Mouse (Mus musculus) kidney, postnatal 0 days (tissue): ENCODE measurements around the gene Hmgn1. TPM values are rescaled to one million over a fixed set of nuclear protein-coding genes. Genes with fewer than 3 reads are reported as not detected.

Experiments
- ATAC-seq: fragments of 200-750 bp; cut with Nextera tagmentation; replicated peaks from 2 replicates; pipeline ENCODE4 v1.8.0; 2017; ENCODE audit warnings: low read depth, moderate number of reproducible peaks, moderate TSS enrichment, moderate library complexity; ENCODE audit not compliant: low FRiP score
- DNase-seq: peaks from one replicate; pipeline ENCODE4 v3.0.0-alpha.2; 2016; ENCODE audit warnings: low spot score
- H3K27ac ChIP-seq: fragments of 300-500 bp; sonication (generic); 2 replicates; pipeline ENCODE4 v1.5.1; 2014; ENCODE audit warnings: mild to moderate bottlenecking
- H3K27me3 ChIP-seq: fragments of 300-500 bp; sonication (generic); 2 replicates; pipeline ENCODE4 v1.6.1; 2014; ENCODE audit warnings: low read length, mixed read lengths; ENCODE audit not compliant: insufficient read depth
- H3K36me3 ChIP-seq: fragments of 300-500 bp; sonication (generic); 2 replicates; pipeline ENCODE4 v1.6.1; 2014; ENCODE audit warnings: low read length, mixed read lengths; ENCODE audit not compliant: insufficient read depth
- H3K4me1 ChIP-seq: fragments of 300-500 bp; sonication (generic); replicated peaks from 2 replicates; pipeline ENCODE4 v1.6.1; 2014; ENCODE audit warnings: antibody characterized with exemption, low read length, mixed read lengths; ENCODE audit not compliant: insufficient read depth
- H3K4me2 ChIP-seq: fragments of 300-500 bp; sonication (generic); 2 replicates; pipeline ENCODE4 v1.6.1; 2014; ENCODE audit warnings: mild to moderate bottlenecking, low read length, moderate library complexity, mixed read lengths
- H3K4me3 ChIP-seq: fragments of 300-500 bp; sonication (generic); replicated peaks from 2 replicates; pipeline ENCODE4 v1.5.1; 2014; ENCODE audit warnings: low read depth, low read length
- H3K9ac ChIP-seq: fragments of 300-500 bp; sonication (generic); 2 replicates; pipeline ENCODE4 v1.6.1; 2014; ENCODE audit warnings: low read depth, low read length
- H3K9me3 ChIP-seq: fragments of 300-500 bp; sonication (generic); replicated peaks from 2 replicates; pipeline ENCODE4 v1.6.1; 2016; ENCODE audit warnings: low read length, inconsistent platforms, mixed read lengths
- CTCF ChIP-seq: IDR thresholded peaks from 2 replicates; pipeline ENCODE4 v1.5.1; 2016; ENCODE audit warnings: antibody characterized with exemption, low read depth, mild to moderate bottlenecking, moderate library complexity
- WGBS: fragments of 180-500 bp; shearing (Covaris S2); extraction: QIAGEN DNeasy Blood & Tissue Kit; methylation state at CpG from one replicate; pipeline ENCODE4 v1.1.7; 2014; 5-methylcytosine and 5-hydroxymethylcytosine counted together
- polyA plus RNA-seq: library from polyadenylated mRNA; unstranded; fragments of >200 nt; fragmentation: Nextera tagmentation; extraction: Ambion mirVana; gene quantifications from 2 replicates; pipeline ENCODE4 v1.2.1, GENCODE M21; 2015

Gene Hmgn1
- 551 and 628 TPM in 2 replicates for polyA plus RNA-seq

- peaks cover 6% of the 10 kb centered on the region for H3K4me1 ChIP-seq
- peak within 1 kb of the TSS; percentile 72 for H3K4me2 ChIP-seq
- ATAC-seq (peak; percentile 96), DNase-seq (peak; percentile 98)
- peak within 1 kb of the TSS; percentile 97 for H3K27ac ChIP-seq
- H3K4me3 ChIP-seq: peak within 1 kb of the TSS; percentile 98
- H3K9ac ChIP-seq: peak within 1 kb of the TSS; percentile 93
- TF ChIP-seq CTCF: peak; percentile 15; the same call in 1 of the 2 replicates
- WGBS: under 1% methylated on average over 53 of the region's 72 CpGs
- H3K36me3 ChIP-seq: peaks cover 25% of the 10 kb centered on the region
- H3K27me3 ChIP-seq: no peaks in the 10 kb centered on the region
- H3K9me3 ChIP-seq: no peaks in the 10 kb centered on the region
Observed at GRCm38 (mm10) chr16:96127657-96128344, at the start of gene Hmgn1. TSS of gene Hmgn1 (minus strand) at chr16:96127729.

- 49% methylated on average over 2 of the region's 2 CpGs for WGBS
- no peaks in the 10 kb centered on the region for H3K4me1 ChIP-seq
- DNase-seq (no peak), ATAC-seq (peak; percentile 33; the same call in 1 of the 2 replicates)
- H3K9ac ChIP-seq: no peak overlapping the region
- H3K4me2 ChIP-seq: no peak overlapping the region
- no peaks in the 10 kb centered on the region for H3K36me3 ChIP-seq
- H3K27ac ChIP-seq: no peak overlapping the region
- H3K4me3 ChIP-seq: no peak overlapping the region
- H3K27me3 ChIP-seq: no peaks in the 10 kb centered on the region
- no peaks in the 10 kb centered on the region for H3K9me3 ChIP-seq
- no peak for TF ChIP-seq CTCF
Observed at GRCm38 (mm10) chr16:96175399-96175798, 47.9 kb upstream of the Hmgn1 start.

GRCm38 (mm10) chr16:96173648-96174047, 46.1 kb upstream of the Hmgn1 start:
- Histone ChIP-seq H3K27ac (no peak overlapping the region), H3K9me3 (no peaks in the 10 kb centered on the region), H3K4me1 (no peaks in the 10 kb centered on the region), H3K36me3 (no peaks in the 10 kb centered on the region), H3K9ac (no peak overlapping the region), H3K4me3 (no peak overlapping the region), H3K27me3 (no peaks in the 10 kb centered on the region), H3K4me2 (no peak overlapping the region)
- WGBS: 60% methylated on average over 8 of the region's 8 CpGs
- TF ChIP-seq CTCF: no peak
- ATAC-seq (no peak), DNase-seq (no peak)

- no peak overlapping the region for H3K4me2 ChIP-seq
- ATAC-seq: no peak
- no peak overlapping the region for H3K27ac ChIP-seq
- no peaks in the 10 kb centered on the region for H3K27me3 ChIP-seq
- H3K4me1 ChIP-seq: no peaks in the 10 kb centered on the region
- DNase-seq: no peak
- no peaks in the 10 kb centered on the region for H3K9me3 ChIP-seq
- no peak for TF ChIP-seq CTCF
- no peak overlapping the region for H3K4me3 ChIP-seq
- whole genome bisulfite sequencing: 91% methylated on average over 4 of the region's 4 CpGs
- H3K9ac ChIP-seq: no peak overlapping the region
- no peaks in the 10 kb centered on the region for H3K36me3 ChIP-seq
Observed at GRCm38 (mm10) chr16:96168837-96169236, 41.3 kb upstream of the Hmgn1 start.

- no peak for TF ChIP-seq CTCF
- no peak overlapping the region for H3K9ac ChIP-seq
Observed at GRCm38 (mm10) chr16:96165723-96166264, 38.3 kb upstream of the Hmgn1 start.

GRCm38 (mm10) chr16:96161336-96161735, 33.8 kb upstream of the Hmgn1 start:
- 68% methylated on average over 4 of the region's 4 CpGs for WGBS
- TF ChIP-seq CTCF: no peak

More at GRCm38 (mm10) chr16:96165723-96166264, 38.3 kb upstream of the Hmgn1 start:
- DNase-seq (no peak), ATAC-seq (no peak)
- Histone ChIP-seq H3K9me3 (no peaks in the 10 kb centered on the region), H3K4me2 (no peak overlapping the region), H3K4me1 (no peaks in the 10 kb centered on the region), H3K27me3 (no peaks in the 10 kb centered on the region), H3K36me3 (no peaks in the 10 kb centered on the region), H3K27ac (no peak overlapping the region), H3K4me3 (no peak overlapping the region)
- WGBS: 77% methylated on average over 4 of the region's 4 CpGs

More at GRCm38 (mm10) chr16:96161336-96161735, 33.8 kb upstream of the Hmgn1 start:
- Histone ChIP-seq H3K27ac (no peak overlapping the region), H3K4me1 (0 out of 2 replicates have a peak, but pooled peaks cover 3% of the 10 kb centered on the region), H3K4me2 (no peak overlapping the region), H3K36me3 (0 out of 2 replicates have a peak, but pooled peaks cover 5% of the 10 kb centered on the region), H3K27me3 (no peaks in the 10 kb centered on the region), H3K9me3 (no peaks in the 10 kb centered on the region), H3K4me3 (no peak overlapping the region), H3K9ac (no peak overlapping the region)
- DNase-seq (no peak), ATAC-seq (no peak)
